Mouse (Mus musculus): ENCODE measurements around the gene Pfdn6. TPM values are rescaled to one million over a fixed set of nuclear protein-coding genes. Genes with fewer than 3 reads are reported as not detected.
"Not testable (repeated sequence)": the region's sequence is repeated elsewhere in the genome, so short reads cannot be mapped to it uniquely, and the experiment has no call there.

Gene Pfdn6
- polyA plus RNA-seq, 1 experiment from 2014 or later, result 203 TPM

- Histone ChIP-seq H3K9ac (replicated peaks) (no peak overlapping the region), H3K27ac (replicated peaks) (no peak overlapping the region), H3K4me3 (no peak overlapping the region), H3K4me2 (replicated peaks) (no peak overlapping the region), H3K4me1 (no peaks in the 10 kb centered on the region), H3K27me3 (0 out of 2 replicates have a peak, but pooled peaks cover 5% of the 10 kb centered on the region), H3K9me3 (no peaks in the 10 kb centered on the region), H3K36me3 (no peaks in the 10 kb centered on the region)
- 45% methylated on average over 6 of the region's 6 CpGs for WGBS
- ATAC-seq (ENCODE audit: low FRiP score, low read depth), result no peak
These were observed 42.9 kb downstream of the Pfdn6 start for GRCm38 (mm10) chr17:33897114-33897794.

DNA sequence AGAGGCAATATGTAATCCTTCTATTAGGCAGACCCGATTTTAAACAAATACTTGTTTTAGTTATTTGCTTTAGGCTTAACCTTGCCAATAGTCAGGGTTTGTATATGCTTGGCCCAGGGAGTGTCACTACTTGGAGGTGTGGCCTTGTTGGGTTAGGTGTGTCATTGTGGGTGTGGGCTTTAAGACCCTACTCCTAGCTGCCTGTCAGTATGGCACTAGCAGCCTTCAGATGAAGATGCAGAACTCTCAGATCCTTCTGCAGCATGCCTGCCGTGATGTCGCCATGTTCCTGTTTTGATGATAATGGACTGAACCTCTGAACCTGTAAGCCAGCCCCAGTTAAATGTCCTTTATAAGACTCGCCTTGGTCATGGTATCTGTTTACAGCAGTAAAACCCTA, 47.1 kb downstream of the Pfdn6 start:
- WGBS, result 80% methylated on average over 4 of the region's 4 CpGs
- H3K4me1 ChIP-seq, result peaks cover 16% of the 10 kb centered on the region
- not testable (repeated sequence) for H3K4me3 ChIP-seq; ATAC-seq (ENCODE audit: low FRiP score, low read depth); H3K4me2 ChIP-seq (replicated peaks); H3K27ac ChIP-seq (replicated peaks); H3K27me3 ChIP-seq; H3K9me3 ChIP-seq; H3K36me3 ChIP-seq; H3K9ac ChIP-seq (replicated peaks)

- no peak for ATAC-seq (ENCODE audit: low FRiP score, low read depth)
- H3K4me2 ChIP-seq (replicated peaks), result no peak overlapping the region
- H3K9ac ChIP-seq (replicated peaks), result no peak overlapping the region
- no peaks in the 10 kb centered on the region for H3K9me3 ChIP-seq
- no peak overlapping the region for H3K4me3 ChIP-seq
- H3K4me1 ChIP-seq, result peaks cover 19% of the 10 kb centered on the region
- H3K27ac ChIP-seq (replicated peaks), result no peak overlapping the region
- no peaks in the 10 kb centered on the region for H3K36me3 ChIP-seq
- 0 out of 2 replicates have a peak, but pooled peaks cover 5% of the 10 kb centered on the region for H3K27me3 ChIP-seq
- 17% methylated on average over 7 of the region's 7 CpGs for WGBS
These were observed 47.7 kb downstream of the Pfdn6 start for GRCm38 (mm10) chr17:33892429-33892828.

- not testable (repeated sequence) for H3K9ac ChIP-seq (replicated peaks); H3K9me3 ChIP-seq; H3K27ac ChIP-seq (replicated peaks); H3K27me3 ChIP-seq; ATAC-seq (ENCODE audit: low FRiP score, low read depth); H3K36me3 ChIP-seq; H3K4me2 ChIP-seq (replicated peaks); H3K4me3 ChIP-seq
- 66% methylated on average over 6 of the region's 6 CpGs for WGBS
- peaks cover 19% of the 10 kb centered on the region for H3K4me1 ChIP-seq
These were observed 48.3 kb downstream of the Pfdn6 start for GRCm38 (mm10) chr17:33891892-33892291.

- WGBS, result 63% methylated on average over 2 of the region's 2 CpGs
- H3K4me2 ChIP-seq (replicated peaks), result no peak overlapping the region
- no peak for ATAC-seq (ENCODE audit: low FRiP score, low read depth)
- no peaks in the 10 kb centered on the region for H3K9me3 ChIP-seq
- peaks cover 19% of the 10 kb centered on the region for H3K4me1 ChIP-seq
- no peak overlapping the region for H3K9ac ChIP-seq (replicated peaks)
- peaks cover 4% of the 10 kb centered on the region for H3K36me3 ChIP-seq
- H3K27ac ChIP-seq (replicated peaks), result no peak overlapping the region
- H3K4me3 ChIP-seq, result no peak overlapping the region
- H3K27me3 ChIP-seq, result 0 out of 2 replicates have a peak, but pooled peaks cover 5% of the 10 kb centered on the region
These were observed 48.8 kb downstream of the Pfdn6 start for GRCm38 (mm10) chr17:33891357-33891756.

DNA sequence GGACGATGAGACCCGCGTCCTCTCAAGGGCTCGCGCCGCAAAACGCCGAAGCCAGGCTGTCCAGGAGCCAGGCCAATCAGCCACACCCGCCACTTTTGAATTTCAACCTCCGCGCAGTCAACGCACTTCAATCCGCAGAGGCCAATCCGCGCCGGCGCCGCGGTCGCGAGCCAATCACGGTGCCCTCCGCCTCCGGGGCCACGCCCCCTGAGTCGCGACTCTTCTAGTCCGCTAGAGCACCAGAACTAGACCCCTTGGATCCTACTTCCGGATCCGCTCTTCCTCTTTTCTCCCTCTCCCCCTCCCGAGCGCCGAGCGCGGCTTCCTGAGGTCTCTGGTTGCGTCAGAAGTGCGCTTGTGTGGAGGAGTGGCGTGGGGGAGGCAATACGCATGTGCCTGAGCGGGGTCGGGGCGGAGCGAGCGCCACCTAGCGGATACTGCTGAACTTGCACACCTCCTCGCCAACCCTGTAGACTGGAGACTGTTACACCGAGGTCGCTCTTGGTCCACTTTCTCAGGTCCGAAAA, 49.5 kb downstream of the Pfdn6 start, which contains the start of gene Kifc1:
TSS of gene Kifc1 (minus strand) at position 129 of the 527 bp plus-strand sequence.
- Histone ChIP-seq H3K4me3 (peak within 1 kb of the TSS; percentile 71), H3K27me3 (0 out of 2 replicates have a peak, but pooled peaks cover 5% of the 10 kb centered on the region), H3K27ac (replicated peaks) (peak within 1 kb of the TSS; percentile 71), H3K4me1 (peaks cover 19% of the 10 kb centered on the region), H3K36me3 (peaks cover 12% of the 10 kb centered on the region), H3K9ac (replicated peaks) (peak within 1 kb of the TSS; percentile 70), H3K4me2 (replicated peaks) (peak within 1 kb of the TSS; percentile 66), H3K9me3 (no peaks in the 10 kb centered on the region)
- WGBS, result under 1% methylated on average over 49 of the region's 49 CpGs
- ATAC-seq (ENCODE audit: low FRiP score, low read depth), result peak; percentile 98

DNA sequence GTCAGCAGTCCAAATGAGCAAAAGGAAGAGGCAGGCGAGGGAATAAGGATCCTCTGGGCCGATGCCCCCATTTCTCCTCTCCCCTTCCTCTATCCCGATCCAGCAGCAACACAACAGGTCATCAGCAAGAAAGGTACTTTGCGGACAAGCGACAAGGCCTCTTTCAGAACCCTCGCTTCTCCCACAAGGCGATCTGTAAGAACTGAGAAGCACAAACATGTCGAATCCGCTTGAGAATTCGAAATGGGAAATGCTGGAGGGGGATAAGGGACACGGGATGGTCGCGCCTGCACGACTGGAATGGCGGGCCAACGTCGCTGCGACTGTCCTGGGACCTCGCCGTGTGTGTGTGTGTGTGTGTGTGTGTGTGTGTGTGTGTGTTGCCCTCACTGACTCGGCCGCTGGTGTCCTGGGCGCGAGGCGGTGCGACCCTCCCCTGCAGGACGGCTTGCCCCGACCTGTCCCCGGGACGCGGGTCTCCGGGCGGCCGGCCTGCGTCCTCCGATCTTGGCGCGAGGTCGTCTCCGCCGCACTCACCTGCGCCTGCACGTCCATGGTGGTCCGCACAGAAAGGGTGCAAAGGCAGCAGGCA, 50.1 kb downstream of the Pfdn6 start:
- peak overlapping the region; percentile 70 for H3K9ac ChIP-seq (replicated peaks)
- under 1% methylated on average over 26 of the region's 44 CpGs for WGBS
- peak overlapping the region; percentile 66 for H3K4me2 ChIP-seq (replicated peaks)
- H3K4me3 ChIP-seq, result peak overlapping the region; percentile 71
- peaks cover 14% of the 10 kb centered on the region for H3K36me3 ChIP-seq
- H3K27ac ChIP-seq (replicated peaks), result peak overlapping the region; percentile 71
- peaks cover 19% of the 10 kb centered on the region for H3K4me1 ChIP-seq
- H3K9me3 ChIP-seq; H3K27me3 ChIP-seq; ATAC-seq (ENCODE audit: low FRiP score, low read depth): not testable (repeated sequence)

Other genes with a start within 250 kb of the Pfdn6 start
- gene March2, start 221.7 kb downstream of the Pfdn6 start, polyA plus RNA-seq (2016; fragmentation: Nextera tagmentation; extraction: Ambion mirVana), result 46.7 and 52.2 TPM in 2 replicates
- gene Rab11b, start 179.8 kb downstream of the Pfdn6 start, polyA plus RNA-seq (2016; fragmentation: Nextera tagmentation; extraction: Ambion mirVana), result 422 and 447 TPM in 2 replicates
- 21.1 and 28.3 TPM in 2 replicates for gene Angptl4, start 158.5 kb downstream of the Pfdn6 start, polyA plus RNA-seq (2016; fragmentation: Nextera tagmentation; extraction: Ambion mirVana)
- 25.5 and 31.9 TPM in 2 replicates for gene Kank3, start 129.8 kb downstream of the Pfdn6 start, polyA plus RNA-seq (2016; fragmentation: Nextera tagmentation; extraction: Ambion mirVana)
- 613 and 671 TPM in 2 replicates for gene Rps28, start 115.8 kb downstream of the Pfdn6 start, polyA plus RNA-seq (2016; fragmentation: Nextera tagmentation; extraction: Ambion mirVana)
- 436 and 454 TPM in 2 replicates for gene Ndufa7, start 115.8 kb downstream of the Pfdn6 start, polyA plus RNA-seq (2016; fragmentation: Nextera tagmentation; extraction: Ambion mirVana)
- gene Cd320, start 97.3 kb downstream of the Pfdn6 start, polyA plus RNA-seq (2016; fragmentation: Nextera tagmentation; extraction: Ambion mirVana), result 59.8 and 63.5 TPM in 2 replicates
- gene Gm7029, start 66.5 kb downstream of the Pfdn6 start, polyA plus RNA-seq (2016; fragmentation: Nextera tagmentation; extraction: Ambion mirVana), result not detected in 2 replicates
- gene Kifc1, start 49.7 kb downstream of the Pfdn6 start, polyA plus RNA-seq (2016; fragmentation: Nextera tagmentation; extraction: Ambion mirVana), result 3.8 and 4.4 TPM in 2 replicates
- 0.23 and 0.38 TPM in 2 replicates for gene Platr17, start 35.2 kb downstream of the Pfdn6 start, polyA plus RNA-seq (2016; fragmentation: Nextera tagmentation; extraction: Ambion mirVana)
- gene Daxx, start 30.9 kb downstream of the Pfdn6 start, polyA plus RNA-seq (2016; fragmentation: Nextera tagmentation; extraction: Ambion mirVana), result 64.6 and 66.2 TPM in 2 replicates
- 19.1 and 21.9 TPM in 2 replicates for gene Tapbp, start 24.4 kb downstream of the Pfdn6 start, polyA plus RNA-seq (2016; fragmentation: Nextera tagmentation; extraction: Ambion mirVana)
- gene Zbtb22, start 24.4 kb downstream of the Pfdn6 start, polyA plus RNA-seq (2016; fragmentation: Nextera tagmentation; extraction: Ambion mirVana), result 21.8 and 25.3 TPM in 2 replicates
- 69.9 and 74.3 TPM in 2 replicates for gene Rgl2, start 10.8 kb downstream of the Pfdn6 start, polyA plus RNA-seq (2016; fragmentation: Nextera tagmentation; extraction: Ambion mirVana)
- 37.5 and 37.7 TPM in 2 replicates for gene Wdr46, start 317 bp upstream of the Pfdn6 start, polyA plus RNA-seq (2016; fragmentation: Nextera tagmentation; extraction: Ambion mirVana)
- 8.1 and 8.7 TPM in 2 replicates for gene B3galt4, start 11.1 kb upstream of the Pfdn6 start, polyA plus RNA-seq (2016; fragmentation: Nextera tagmentation; extraction: Ambion mirVana)
- gene Vps52, start 15.5 kb upstream of the Pfdn6 start, polyA plus RNA-seq (2016; fragmentation: Nextera tagmentation; extraction: Ambion mirVana), result 67.0 and 70.9 TPM in 2 replicates
- 891 and 909 TPM in 2 replicates for gene Rps18, start 15.7 kb upstream of the Pfdn6 start, polyA plus RNA-seq (2016; fragmentation: Nextera tagmentation; extraction: Ambion mirVana)
- 26.8 and 28.4 TPM in 2 replicates for gene H2-K1, start 60.0 kb upstream of the Pfdn6 start, polyA plus RNA-seq (2016; fragmentation: Nextera tagmentation; extraction: Ambion mirVana)
- gene Ring1, start 84.3 kb upstream of the Pfdn6 start, polyA plus RNA-seq (2016; fragmentation: Nextera tagmentation; extraction: Ambion mirVana), result 25.2 and 27.0 TPM in 2 replicates
- 110 and 131 TPM in 2 replicates for gene H2-Ke6, start 87.7 kb upstream of the Pfdn6 start, polyA plus RNA-seq (2016; fragmentation: Nextera tagmentation; extraction: Ambion mirVana)
- gene Slc39a7, start 91.3 kb upstream of the Pfdn6 start, polyA plus RNA-seq (2016; fragmentation: Nextera tagmentation; extraction: Ambion mirVana), result 180 and 184 TPM in 2 replicates
- 68.0 and 68.4 TPM in 2 replicates for gene Rxrb, start 91.5 kb upstream of the Pfdn6 start, polyA plus RNA-seq (2016; fragmentation: Nextera tagmentation; extraction: Ambion mirVana)
- gene Col11a2, start 99.1 kb upstream of the Pfdn6 start, polyA plus RNA-seq (2016; fragmentation: Nextera tagmentation; extraction: Ambion mirVana), result 2.3 and 4.0 TPM in 2 replicates
- gene H2-Oa, start 152.0 kb upstream of the Pfdn6 start, polyA plus RNA-seq (2016; fragmentation: Nextera tagmentation; extraction: Ambion mirVana), result 0.17 and 0.56 TPM in 2 replicates
- gene H2-DMa, start 179.2 kb upstream of the Pfdn6 start, polyA plus RNA-seq (2016; fragmentation: Nextera tagmentation; extraction: Ambion mirVana), result 9.8 and 9.9 TPM in 2 replicates
- 144 and 148 TPM in 2 replicates for gene Brd2, start 182.3 kb upstream of the Pfdn6 start, polyA plus RNA-seq (2016; fragmentation: Nextera tagmentation; extraction: Ambion mirVana)
- gene H2-DMb2, start 203.0 kb upstream of the Pfdn6 start, polyA plus RNA-seq (2016; fragmentation: Nextera tagmentation; extraction: Ambion mirVana), result 0.16 and 0.23 TPM in 2 replicates
- gene H2-DMb1, start 212.7 kb upstream of the Pfdn6 start, polyA plus RNA-seq (2016; fragmentation: Nextera tagmentation; extraction: Ambion mirVana), result 0.16 and 0.73 TPM in 2 replicates
- 1.4 and 1.8 TPM in 2 replicates for gene Tap1, start 247.2 kb upstream of the Pfdn6 start, polyA plus RNA-seq (2016; fragmentation: Nextera tagmentation; extraction: Ambion mirVana)
- 1.3 and 1.5 TPM in 2 replicates for gene Psmb9, start 247.4 kb upstream of the Pfdn6 start, polyA plus RNA-seq (2016; fragmentation: Nextera tagmentation; extraction: Ambion mirVana)

All from midbrain, embryonic 12.5 days (tissue).